Comparison of ENCODE assay signal across 13 mouse cellular contexts in the genomic region with DNA sequence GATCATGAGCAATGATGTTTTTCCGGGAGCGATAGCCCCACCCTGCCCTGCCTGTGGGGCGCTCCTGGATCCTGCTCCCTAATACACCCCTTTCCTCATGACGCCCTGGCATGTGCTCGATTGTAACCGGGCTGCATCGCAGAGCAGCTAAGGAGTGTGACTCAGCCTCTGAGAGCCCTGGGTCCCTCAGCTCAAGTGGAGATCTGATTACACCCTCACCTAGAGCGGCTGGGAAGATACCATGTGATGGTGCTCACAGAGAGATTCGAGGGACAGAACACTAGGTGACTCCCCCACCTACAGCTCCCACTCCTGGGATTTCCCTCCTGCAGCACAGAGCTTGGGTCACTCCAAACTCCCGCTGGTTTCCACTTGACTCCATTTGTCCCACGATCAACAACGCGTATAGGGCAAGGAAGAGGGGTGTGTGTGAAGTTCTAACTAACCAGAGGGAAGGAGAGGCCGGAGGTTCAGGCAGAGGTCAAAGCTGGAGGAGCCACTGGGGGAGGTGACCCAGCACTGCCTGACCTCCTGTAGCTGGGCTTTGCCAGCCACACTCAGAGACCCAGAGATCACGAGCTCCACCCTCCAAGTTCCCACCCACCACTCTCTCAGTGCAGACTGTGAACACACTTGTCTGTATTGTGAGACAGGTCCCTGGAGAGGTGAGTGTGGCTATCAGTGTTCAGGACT.
DNase-seq lines count a peak whose midpoint lies in the region; ATAC-seq and TF ChIP-seq lines count a peak whose summit lies in the region.
"Had no signal": no experiment of that assay in that cellular context is flagged by ENCODE, and none has a peak within 500 bp of the region (broad histone marks: within the 10 kb centered on the region; RNA-seq: fewer than 3 reads in every experiment).

No protein-coding gene starts in this region.

- TF ChIP-seq EP300 in liver, postnatal 0 days (IDR thresholded peaks at IDR 0.05; ENCODE audit: low read depth): no peak

- no peak overlapping the region; the same call in 1 of the 2 replicates for H3K9ac ChIP-seq in heart, embryonic 11.5 days (ENCODE audit: low read depth, low read length)
- no peak overlapping the region for H3K9ac ChIP-seq in liver, postnatal 0 days (replicated peaks)
- no peak overlapping the region for H3K9ac ChIP-seq in liver, embryonic 11.5 days (ENCODE audit: low read depth, low read length)
- H3K9ac ChIP-seq in stomach, embryonic 15.5 days: no peak overlapping the region
- H3K9ac ChIP-seq: embryonic facial prominence, embryonic 12.5 days; hindbrain, embryonic 15.5 days; midbrain, embryonic 15.5 days had no signal

- no peak for ATAC-seq in heart, embryonic 11.5 days (replicated peaks; ENCODE audit: insufficient number of reproducible peaks, low FRiP score, low TSS enrichment)
- ATAC-seq in liver, postnatal 0 days: peak; percentile 52; the same call in 1 of the 2 replicates
- no peak for ATAC-seq in liver, embryonic 11.5 days (replicated peaks; ENCODE audit: low FRiP score)
- 0 out of 2 replicates have a peak, but pooled peaks have one; percentile 25 for ATAC-seq in stomach, embryonic 15.5 days (ENCODE audit: insufficient read depth, low FRiP score, low read depth)
- ATAC-seq: midbrain, embryonic 15.5 days had no signal

- 36% methylated on average over 15 of the region's 15 CpGs for WGBS in heart, embryonic 11.5 days (ENCODE audit: insufficient replicate concordance)
- 52% methylated on average over 14 of the region's 15 CpGs for WGBS in liver, postnatal 0 days (ENCODE audit: insufficient replicate concordance)
- WGBS in liver, embryonic 11.5 days: 43% methylated on average over 15 of the region's 15 CpGs
- 28% methylated on average over 15 of the region's 15 CpGs for WGBS in stomach, embryonic 15.5 days

- no peak overlapping the region for H3K4me3 ChIP-seq in heart, embryonic 11.5 days (ENCODE audit: low read depth, low read length)
- no peak overlapping the region for H3K4me3 ChIP-seq in liver, postnatal 0 days (ENCODE audit: low read depth, low read length)
- no peak overlapping the region for H3K4me3 ChIP-seq in liver, embryonic 11.5 days (ENCODE audit: low read depth, low read length)
- no peak overlapping the region for H3K4me3 ChIP-seq in stomach, embryonic 15.5 days (replicated peaks)
- H3K4me3 ChIP-seq: embryonic facial prominence, embryonic 12.5 days; forebrain, embryonic 10.5 days; hindbrain, embryonic 15.5 days; midbrain, embryonic 15.5 days had no signal

- no peaks in the 10 kb centered on the region for H3K27me3 ChIP-seq in heart, embryonic 11.5 days (ENCODE audit: control insufficient read depth, insufficient read depth, low read length)
- no peaks in the 10 kb centered on the region for H3K27me3 ChIP-seq in liver, postnatal 0 days (ENCODE audit: insufficient read depth, low read length)
- no peaks in the 10 kb centered on the region for H3K27me3 ChIP-seq in liver, embryonic 11.5 days (replicated peaks; ENCODE audit: control insufficient read depth, insufficient read depth, low read length)
- no peaks in the 10 kb centered on the region for H3K27me3 ChIP-seq in stomach, embryonic 15.5 days (replicated peaks)
- H3K27me3 ChIP-seq: embryonic facial prominence, embryonic 12.5 days; hindbrain, embryonic 15.5 days; midbrain, embryonic 15.5 days had no signal

- intact Hi-C loops in heart, postnatal 14 days (cut with DNase I): no loop called here

- H3K36me3 ChIP-seq in heart, embryonic 11.5 days (ENCODE audit: control insufficient read depth, insufficient read depth, low read length): no peaks in the 10 kb centered on the region; the same call in 1 of the 2 replicates
- H3K36me3 ChIP-seq in liver, postnatal 0 days (replicated peaks; ENCODE audit: insufficient read depth, low read length): no peaks in the 10 kb centered on the region
- no peaks in the 10 kb centered on the region for H3K36me3 ChIP-seq in liver, embryonic 11.5 days (ENCODE audit: control insufficient read depth, insufficient read depth, low read length)
- no peaks in the 10 kb centered on the region for H3K36me3 ChIP-seq in stomach, embryonic 15.5 days
- H3K36me3 ChIP-seq: embryonic facial prominence, embryonic 12.5 days; forebrain, embryonic 10.5 days; hindbrain, embryonic 15.5 days; midbrain, embryonic 15.5 days had no signal

- no peak for DNase-seq in heart, postnatal 14 days
- no peak for DNase-seq in liver, postnatal 0 days
- no peak for DNase-seq in liver, embryonic 11.5 days (ENCODE audit: low spot score)
- peak; percentile 73 for DNase-seq in ZHBTc4 (ENCODE audit: low read depth, low spot score)
- no peak for DNase-seq in right cerebral cortex, postnatal 4 days
- DNase-seq: adrenal gland, postnatal 25 days; cerebellum, postnatal 10 days had no signal

- H3K27ac ChIP-seq in heart, embryonic 11.5 days (ENCODE audit: low read depth, low read length): no peak overlapping the region
- no peak overlapping the region for H3K27ac ChIP-seq in liver, postnatal 0 days (ENCODE audit: low read depth)
- H3K27ac ChIP-seq in liver, embryonic 11.5 days (ENCODE audit: low read depth, low read length): no peak overlapping the region
- H3K27ac ChIP-seq in stomach, embryonic 15.5 days: no peak overlapping the region
- H3K27ac ChIP-seq: embryonic facial prominence, embryonic 12.5 days; forebrain, embryonic 10.5 days; hindbrain, embryonic 15.5 days; midbrain, embryonic 15.5 days had no signal

- H3K4me2 ChIP-seq in heart, embryonic 11.5 days: peak overlapping the region; percentile 2; the same call in 1 of the 2 replicates
- no peak overlapping the region for H3K4me2 ChIP-seq in liver, postnatal 0 days (ENCODE audit: low read depth, low read length)
- H3K4me2 ChIP-seq in liver, embryonic 11.5 days: no peak overlapping the region
- no peak overlapping the region for H3K4me2 ChIP-seq in stomach, embryonic 15.5 days
- H3K4me2 ChIP-seq: embryonic facial prominence, embryonic 12.5 days; hindbrain, embryonic 15.5 days; midbrain, embryonic 15.5 days had no signal

- no peaks in the 10 kb centered on the region for H3K9me3 ChIP-seq in heart, embryonic 11.5 days (replicated peaks; ENCODE audit: control insufficient read depth, low read length)
- H3K9me3 ChIP-seq in liver, postnatal 0 days (ENCODE audit: low read length): no peaks in the 10 kb centered on the region
- H3K9me3 ChIP-seq in liver, embryonic 11.5 days (ENCODE audit: control insufficient read depth, low read length): no peaks in the 10 kb centered on the region
- no peaks in the 10 kb centered on the region for H3K9me3 ChIP-seq in stomach, embryonic 15.5 days
- H3K9me3 ChIP-seq: embryonic facial prominence, embryonic 12.5 days; forebrain, embryonic 10.5 days; hindbrain, embryonic 15.5 days; midbrain, embryonic 15.5 days had no signal

- H3K4me1 ChIP-seq in heart, embryonic 11.5 days (ENCODE audit: control insufficient read depth, insufficient read depth, low read length): peaks cover 9% of the 10 kb centered on the region
- H3K4me1 ChIP-seq in liver, postnatal 0 days (ENCODE audit: insufficient read depth): peaks cover 2% of the 10 kb centered on the region; the same call in 1 of the 2 replicates
- H3K4me1 ChIP-seq in liver, embryonic 11.5 days (replicated peaks; ENCODE audit: control insufficient read depth, insufficient read depth, low read length): no peaks in the 10 kb centered on the region; the same call in 1 of the 2 replicates
- H3K4me1 ChIP-seq in stomach, embryonic 15.5 days: no peaks in the 10 kb centered on the region
- H3K4me1 ChIP-seq: embryonic facial prominence, embryonic 12.5 days; hindbrain, embryonic 15.5 days; midbrain, embryonic 15.5 days had no signal

- no peak for TF ChIP-seq CTCF in liver, postnatal 0 days (IDR thresholded peaks at IDR 0.05; ENCODE audit: low read depth)

Comparison
In these comparisons a context has a peak if more than half of its experiments do, and no peak if none do; other contexts are left out.
1. ATAC-seq: peak in liver, postnatal 0 days (single experiment) and stomach, embryonic 15.5 days (single experiment); none in heart, embryonic 11.5 days (single experiment) and liver, embryonic 11.5 days (single experiment).